Mouse (Mus musculus): ENCODE data around the gene Gm6588. TPM values are rescaled to one million over a fixed set of nuclear protein-coding genes. Genes with fewer than 3 reads are reported as not detected.

The Gm6588 gene
- polyA plus RNA-seq, 1 experiment from 2014 or later, result not detected

GRCm38 (mm10) chr5:112482551-112482950, 33.3 kb downstream of the Gm6588 start:
- no peak overlapping the region for H3K27ac ChIP-seq (ENCODE audit: low read depth, low read length)
- H3K4me2 ChIP-seq (ENCODE audit: low read depth, low read length, severe bottlenecking), result peak overlapping the region; percentile 32; the same call in 1 of the 2 replicates
- H3K9me3 ChIP-seq (ENCODE audit: control insufficient read depth, low read length), result no peaks in the 10 kb centered on the region
- H3K27me3 ChIP-seq (ENCODE audit: control insufficient read depth, insufficient read depth, low read length), result peaks cover 2% of the 10 kb centered on the region; the same call in 1 of the 2 replicates
- H3K4me3 ChIP-seq (ENCODE audit: low read depth, low read length), result no peak overlapping the region
- 41% methylated on average over 13 of the region's 13 CpGs for WGBS
- DNase-seq (ENCODE audit: low spot score) (no peak), ATAC-seq (replicated peaks; ENCODE audit: low FRiP score) (no peak)
- no peaks in the 10 kb centered on the region for H3K36me3 ChIP-seq (ENCODE audit: control insufficient read depth, insufficient read depth, low read length)
- no peak overlapping the region for H3K9ac ChIP-seq (ENCODE audit: low read length)
- H3K4me1 ChIP-seq (replicated peaks; ENCODE audit: control insufficient read depth, insufficient read depth, low read length), result peaks cover 17% of the 10 kb centered on the region; the same call in 1 of the 2 replicates

- ATAC-seq (replicated peaks; ENCODE audit: low FRiP score) (no peak), DNase-seq (ENCODE audit: low spot score) (no peak)
- H3K36me3 ChIP-seq (ENCODE audit: control insufficient read depth, insufficient read depth, low read length), result no peaks in the 10 kb centered on the region
- no peak overlapping the region for H3K4me3 ChIP-seq (ENCODE audit: low read depth, low read length)
- H3K9me3 ChIP-seq (ENCODE audit: control insufficient read depth, low read length), result no peaks in the 10 kb centered on the region
- WGBS, result 82% methylated on average over 8 of the region's 8 CpGs
- no peak overlapping the region for H3K27ac ChIP-seq (ENCODE audit: low read depth, low read length)
- H3K4me1 ChIP-seq (replicated peaks; ENCODE audit: control insufficient read depth, insufficient read depth, low read length), result peaks cover 17% of the 10 kb centered on the region; the same call in 1 of the 2 replicates
- no peak overlapping the region for H3K9ac ChIP-seq (ENCODE audit: low read length)
- H3K4me2 ChIP-seq (ENCODE audit: low read depth, low read length, severe bottlenecking), result no peak overlapping the region
- peaks cover 2% of the 10 kb centered on the region; the same call in 1 of the 2 replicates for H3K27me3 ChIP-seq (ENCODE audit: control insufficient read depth, insufficient read depth, low read length)
These were observed 33.8 kb downstream of the Gm6588 start for GRCm38 (mm10) chr5:112483030-112483429.

- DNase-seq (ENCODE audit: low spot score) (no peak), ATAC-seq (replicated peaks; ENCODE audit: low FRiP score) (0 out of 2 replicates have a peak, but pooled peaks have one; percentile 17)
- 0 out of 2 replicates have a peak overlapping the region, but pooled peaks have one; percentile 15 for H3K4me2 ChIP-seq (ENCODE audit: low read depth, low read length, severe bottlenecking)
- no peak overlapping the region for H3K4me3 ChIP-seq (ENCODE audit: low read depth, low read length)
- WGBS, result 18% methylated on average over 13 of the region's 13 CpGs
- peak overlapping the region; percentile 43 for H3K9ac ChIP-seq (ENCODE audit: low read length)
- peaks cover 17% of the 10 kb centered on the region; the same call in 1 of the 2 replicates for H3K4me1 ChIP-seq (replicated peaks; ENCODE audit: control insufficient read depth, insufficient read depth, low read length)
- H3K9me3 ChIP-seq (ENCODE audit: control insufficient read depth, low read length), result no peaks in the 10 kb centered on the region
- peaks cover 2% of the 10 kb centered on the region; the same call in 1 of the 2 replicates for H3K27me3 ChIP-seq (ENCODE audit: control insufficient read depth, insufficient read depth, low read length)
- H3K36me3 ChIP-seq (ENCODE audit: control insufficient read depth, insufficient read depth, low read length), result no peaks in the 10 kb centered on the region
- peak overlapping the region; percentile 46 for H3K27ac ChIP-seq (ENCODE audit: low read depth, low read length)
These were observed 35.9 kb downstream of the Gm6588 start for GRCm38 (mm10) chr5:112484924-112485715.

- no peak overlapping the region for H3K9ac ChIP-seq (ENCODE audit: low read length)
- WGBS, result 76% methylated on average over 5 of the region's 5 CpGs
- H3K27ac ChIP-seq (ENCODE audit: low read depth, low read length), result no peak overlapping the region
- no peak overlapping the region for H3K4me2 ChIP-seq (ENCODE audit: low read depth, low read length, severe bottlenecking)
- no peaks in the 10 kb centered on the region for H3K36me3 ChIP-seq (ENCODE audit: control insufficient read depth, insufficient read depth, low read length)
- DNase-seq (ENCODE audit: low spot score) (no peak), ATAC-seq (replicated peaks; ENCODE audit: low FRiP score) (no peak)
- no peak overlapping the region for H3K4me3 ChIP-seq (ENCODE audit: low read depth, low read length)
- H3K9me3 ChIP-seq (ENCODE audit: control insufficient read depth, low read length), result no peaks in the 10 kb centered on the region
- peaks cover 2% of the 10 kb centered on the region; the same call in 1 of the 2 replicates for H3K27me3 ChIP-seq (ENCODE audit: control insufficient read depth, insufficient read depth, low read length)
- peaks cover 17% of the 10 kb centered on the region; the same call in 1 of the 2 replicates for H3K4me1 ChIP-seq (replicated peaks; ENCODE audit: control insufficient read depth, insufficient read depth, low read length)
These were observed 37.2 kb downstream of the Gm6588 start for GRCm38 (mm10) chr5:112486415-112486814.

- Histone ChIP-seq H3K4me3 (ENCODE audit: low read depth, low read length) (no peak overlapping the region), H3K9me3 (ENCODE audit: control insufficient read depth, low read length) (no peaks in the 10 kb centered on the region), H3K27me3 (ENCODE audit: control insufficient read depth, insufficient read depth, low read length) (peaks cover 2% of the 10 kb centered on the region; the same call in 1 of the 2 replicates), H3K27ac (ENCODE audit: low read depth, low read length) (no peak overlapping the region), H3K4me2 (ENCODE audit: low read depth, low read length, severe bottlenecking) (no peak overlapping the region), H3K9ac (ENCODE audit: low read length) (no peak overlapping the region), H3K36me3 (ENCODE audit: control insufficient read depth, insufficient read depth, low read length) (no peaks in the 10 kb centered on the region), H3K4me1 (replicated peaks; ENCODE audit: control insufficient read depth, insufficient read depth, low read length) (peaks cover 8% of the 10 kb centered on the region; the same call in 1 of the 2 replicates)
- 81% methylated on average over 1 of the region's 1 CpGs for WGBS
- no peak for ATAC-seq (replicated peaks; ENCODE audit: low FRiP score)
- no peak for DNase-seq (ENCODE audit: low spot score)
These were observed 38.3 kb downstream of the Gm6588 start for GRCm38 (mm10) chr5:112487504-112487903.

GRCm38 (mm10) chr5:112488101-112488776, 39.0 kb downstream of the Gm6588 start:
- Histone ChIP-seq H3K27me3 (ENCODE audit: control insufficient read depth, insufficient read depth, low read length) (peaks cover 2% of the 10 kb centered on the region; the same call in 1 of the 2 replicates), H3K4me3 (ENCODE audit: low read depth, low read length) (no peak overlapping the region), H3K4me2 (ENCODE audit: low read depth, low read length, severe bottlenecking) (no peak overlapping the region), H3K9ac (ENCODE audit: low read length) (no peak overlapping the region), H3K27ac (ENCODE audit: low read depth, low read length) (no peak overlapping the region), H3K36me3 (ENCODE audit: control insufficient read depth, insufficient read depth, low read length) (no peaks in the 10 kb centered on the region), H3K9me3 (ENCODE audit: control insufficient read depth, low read length) (no peaks in the 10 kb centered on the region), H3K4me1 (replicated peaks; ENCODE audit: control insufficient read depth, insufficient read depth, low read length) (peaks cover 7% of the 10 kb centered on the region; the same call in 1 of the 2 replicates)
- ATAC-seq (replicated peaks; ENCODE audit: low FRiP score) (no peak), DNase-seq (ENCODE audit: low spot score) (no peak)
- WGBS, result 69% methylated on average over 8 of the region's 8 CpGs

GRCm38 (mm10) chr5:112491489-112491888, 42.3 kb downstream of the Gm6588 start:
- DNase-seq (ENCODE audit: low spot score) (no peak), ATAC-seq (replicated peaks; ENCODE audit: low FRiP score) (no peak)
- no peak overlapping the region for H3K9ac ChIP-seq (ENCODE audit: low read length)
- H3K27ac ChIP-seq (ENCODE audit: low read depth, low read length), result no peak overlapping the region
- no peak overlapping the region for H3K4me2 ChIP-seq (ENCODE audit: low read depth, low read length, severe bottlenecking)
- no peaks in the 10 kb centered on the region for H3K9me3 ChIP-seq (ENCODE audit: control insufficient read depth, low read length)
- peaks cover 5% of the 10 kb centered on the region for H3K4me1 ChIP-seq (replicated peaks; ENCODE audit: control insufficient read depth, insufficient read depth, low read length)
- no peak overlapping the region for H3K4me3 ChIP-seq (ENCODE audit: low read depth, low read length)
- no peaks in the 10 kb centered on the region for H3K36me3 ChIP-seq (ENCODE audit: control insufficient read depth, insufficient read depth, low read length)
- 56% methylated on average over 11 of the region's 11 CpGs for WGBS
- H3K27me3 ChIP-seq (ENCODE audit: control insufficient read depth, insufficient read depth, low read length), result no peaks in the 10 kb centered on the region

- Histone ChIP-seq H3K27ac (ENCODE audit: low read depth, low read length) (no peak overlapping the region), H3K9me3 (ENCODE audit: control insufficient read depth, low read length) (no peaks in the 10 kb centered on the region), H3K27me3 (ENCODE audit: control insufficient read depth, insufficient read depth, low read length) (no peaks in the 10 kb centered on the region), H3K4me2 (ENCODE audit: low read depth, low read length, severe bottlenecking) (0 out of 2 replicates have a peak overlapping the region, but pooled peaks have one; percentile 8), H3K4me1 (replicated peaks; ENCODE audit: control insufficient read depth, insufficient read depth, low read length) (peaks cover 5% of the 10 kb centered on the region), H3K9ac (ENCODE audit: low read length) (no peak overlapping the region), H3K4me3 (ENCODE audit: low read depth, low read length) (no peak overlapping the region), H3K36me3 (ENCODE audit: control insufficient read depth, insufficient read depth, low read length) (no peaks in the 10 kb centered on the region)
- 30% methylated on average over 11 of the region's 11 CpGs for WGBS
- ATAC-seq (replicated peaks; ENCODE audit: low FRiP score) (peak; percentile 66), DNase-seq (ENCODE audit: low spot score) (peak; percentile 83)
These were observed 44.3 kb downstream of the Gm6588 start for GRCm38 (mm10) chr5:112493492-112493891.
